Mouse (Mus musculus) thymus, adult 2 months (tissue): ENCODE results near the gene Mpp6. TPM values are rescaled to one million over a fixed set of nuclear protein-coding genes. Genes with fewer than 3 reads are reported as not detected.

ENCODE experiments used
- DNase-seq: peaks from one replicate; pipeline ENCODE4 v3.0.0; 2021
- H3K27ac ChIP-seq: fragments of 200-500 bp; 2 replicates; pipeline ENCODE4 v1.5.1; 2012; ENCODE audit warnings: low read length, control low read depth; ENCODE audit not compliant: control insufficient read depth, insufficient read depth
- H3K27me3 ChIP-seq: fragments of 200-500 bp; 2 replicates; pipeline ENCODE4 v1.6.1; 2012; ENCODE audit warnings: mild to moderate bottlenecking, low read length, moderate library complexity, mixed read lengths; ENCODE audit not compliant: control insufficient read depth, insufficient read depth
- H3K36me3 ChIP-seq: fragments of 200-500 bp; 2 replicates; pipeline ENCODE4 v1.6.1; 2012; ENCODE audit warnings: mild to moderate bottlenecking, low read length, moderate library complexity; ENCODE audit not compliant: control insufficient read depth, insufficient read depth
- H3K4me1 ChIP-seq: fragments of 200-500 bp; replicated peaks from 2 replicates; pipeline ENCODE4 v1.6.1; 2012; ENCODE audit warnings: low read length; ENCODE audit not compliant: control insufficient read depth, insufficient read depth
- H3K4me3 ChIP-seq: fragments of 200-500 bp; 2 replicates; pipeline ENCODE4 v1.5.1; 2012; ENCODE audit warnings: mild to moderate bottlenecking, low read length, control low read depth, moderate library complexity; ENCODE audit not compliant: control insufficient read depth, insufficient read depth
- CTCF ChIP-seq: fragments of 200-500 bp; IDR thresholded peaks from 2 replicates; pipeline ENCODE4 v1.5.1; 2012; ENCODE audit warnings: mild to moderate bottlenecking, control low read depth, low read length, moderate library complexity, borderline replicate concordance; ENCODE audit not compliant: control insufficient read depth, poor library complexity, insufficient read depth; ENCODE audit errors: extremely low read depth
- POLR2A ChIP-seq: fragments of 200-500 bp; IDR thresholded peaks from 2 replicates; pipeline ENCODE4 v1.6.1; 2012; ENCODE audit warnings: mild to moderate bottlenecking, low read length, control low read depth, moderate library complexity; ENCODE audit not compliant: control insufficient read depth, poor library complexity, insufficient read depth; ENCODE audit errors: extremely low read depth
- WGBS: fragments of 180-500 bp; shearing (Covaris S2); methylation state at CpG from one replicate; pipeline ENCODE4 v1.1.7; 2018; 5-methylcytosine and 5-hydroxymethylcytosine counted together
- polyA plus RNA-seq: library from polyadenylated mRNA; depleted of rRNA; stranded (reverse); fragments of >200 nt; gene quantifications from 2 replicates; pipeline ENCODE4 v1.2.3, GENCODE M21; 2012; rRNA removed

Gene Mpp6
- 8.5 and 9.4 TPM in 2 replicates for polyA plus RNA-seq

DNA sequence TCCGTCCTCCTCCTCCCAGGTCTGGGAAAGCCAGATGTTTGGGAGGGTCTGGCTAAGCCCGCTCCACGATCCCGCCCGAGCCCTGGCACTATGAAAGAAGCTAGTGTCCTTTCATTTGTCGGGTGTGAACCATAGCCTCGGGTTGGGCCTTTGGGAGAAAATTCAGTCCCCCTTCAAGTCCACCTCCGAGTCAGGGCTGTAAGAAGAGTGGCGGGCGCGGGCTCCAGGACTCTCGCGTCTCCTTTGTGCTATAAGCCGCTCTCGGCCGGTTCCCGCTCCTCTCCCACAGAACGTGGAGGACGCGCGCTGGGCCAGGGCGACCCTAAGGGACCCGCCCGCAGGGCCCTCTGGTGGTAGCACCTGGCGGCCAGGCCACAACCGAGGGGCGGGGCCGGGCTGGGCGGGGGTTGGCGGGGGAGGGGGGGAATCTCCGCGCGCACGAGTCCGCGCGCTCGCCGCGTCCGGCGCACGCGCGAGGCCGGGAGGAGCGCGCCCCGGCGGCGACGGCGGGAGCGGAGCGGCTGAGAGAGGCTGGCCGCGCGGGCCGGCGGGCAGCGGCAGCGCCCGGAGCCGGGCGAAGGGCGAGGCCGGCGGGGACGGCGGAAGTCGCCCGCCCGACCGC lies at the start of gene Mpp6:
Mpp6 (plus strand) TSS at position 485 of the 622 bp plus-strand sequence.
- peak; percentile 83 for DNase-seq
- peak within 1 kb of the TSS; percentile 55 for H3K4me3 ChIP-seq
- H3K27ac ChIP-seq: no peak within 1 kb of the TSS
- WGBS: under 1% methylated on average over 74 of the region's 74 CpGs
- TF ChIP-seq POLR2A (0 out of 2 replicates have a peak, but pooled peaks have one; percentile 6), CTCF (peak; percentile 53; the same call in 1 of the 2 replicates)
- H3K27me3 ChIP-seq: no peaks in the 10 kb centered on the region
- peaks cover 7% of the 10 kb centered on the region for H3K4me1 ChIP-seq
- H3K36me3 ChIP-seq: no peaks in the 10 kb centered on the region

DNA sequence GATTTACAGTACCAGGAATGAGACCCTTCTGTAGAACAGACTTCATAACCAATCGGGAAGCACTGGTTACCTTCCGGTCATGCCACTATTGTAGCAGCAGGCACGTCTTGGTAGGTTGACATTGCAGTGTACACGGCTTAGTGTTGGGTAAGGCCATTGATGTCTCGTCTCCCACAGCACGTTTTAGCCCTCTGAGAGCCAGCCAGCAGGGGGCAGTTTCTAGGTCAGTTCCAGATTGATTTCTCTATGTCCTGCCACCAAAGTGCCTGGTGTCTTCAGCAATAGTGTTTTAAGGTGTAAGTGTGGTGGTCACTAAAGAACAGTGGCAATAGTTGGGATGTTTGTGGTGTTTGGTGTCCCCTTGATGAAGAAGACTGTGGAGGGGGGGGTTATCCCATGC lies 43.9 kb upstream of the Mpp6 start:
- no peak overlapping the region for H3K4me3 ChIP-seq
- no peaks in the 10 kb centered on the region for H3K27me3 ChIP-seq
- H3K36me3 ChIP-seq: no peaks in the 10 kb centered on the region
- TF ChIP-seq CTCF (no peak), POLR2A (no peak)
- H3K27ac ChIP-seq: no peak overlapping the region
- DNase-seq: no peak
- 94% methylated on average over 6 of the region's 6 CpGs for WGBS
- H3K4me1 ChIP-seq: no peaks in the 10 kb centered on the region

DNA sequence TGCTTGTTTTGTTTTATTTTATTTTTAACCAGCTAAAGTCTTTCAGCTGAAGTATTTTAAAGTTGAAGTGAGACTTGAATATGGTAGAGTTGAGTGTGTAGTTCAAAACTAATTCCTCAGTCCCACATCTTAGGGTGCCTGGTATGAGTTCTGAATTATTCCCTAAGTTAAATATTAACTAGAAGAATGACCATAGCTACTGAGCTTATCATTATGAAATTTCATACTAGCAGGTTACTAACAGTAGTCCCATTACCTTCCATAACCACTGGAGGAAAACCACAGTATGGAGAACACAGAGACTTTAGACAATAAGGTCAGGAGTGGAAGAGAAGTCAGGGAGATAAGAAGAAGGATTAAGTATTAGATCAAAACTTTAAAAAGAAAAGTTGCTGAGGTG lies 41.6 kb upstream of the Mpp6 start:
- Histone ChIP-seq H3K4me3 (no peak overlapping the region), H3K36me3 (no peaks in the 10 kb centered on the region), H3K4me1 (no peaks in the 10 kb centered on the region), H3K27me3 (no peaks in the 10 kb centered on the region), H3K27ac (no peak overlapping the region)
- no peak for DNase-seq
- TF ChIP-seq POLR2A (no peak), CTCF (no peak)

DNA sequence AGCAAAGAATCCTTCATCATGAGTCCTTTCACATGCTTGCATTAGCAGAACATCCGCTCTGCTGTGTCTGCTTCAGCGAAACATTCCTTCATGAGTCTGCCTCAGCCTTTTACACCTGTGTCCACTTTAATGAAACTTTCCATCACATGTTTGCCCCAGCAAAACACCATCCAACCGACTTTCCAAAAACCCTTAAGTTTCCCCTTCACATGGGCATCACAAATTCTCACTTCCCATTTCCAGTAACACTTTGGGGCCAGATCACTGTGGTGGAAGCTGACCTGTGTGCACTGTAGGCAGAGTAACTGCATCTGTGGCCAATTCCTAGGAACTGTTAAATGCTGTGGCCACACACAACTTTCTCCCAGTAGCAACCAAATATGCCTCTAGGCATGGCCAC lies 34.8 kb upstream of the Mpp6 start:
- Histone ChIP-seq H3K36me3 (no peaks in the 10 kb centered on the region), H3K4me3 (no peak overlapping the region), H3K27ac (no peak overlapping the region), H3K27me3 (no peaks in the 10 kb centered on the region), H3K4me1 (no peaks in the 10 kb centered on the region)
- WGBS: 68% methylated on average over 3 of the region's 3 CpGs
- TF ChIP-seq CTCF (no peak), POLR2A (no peak)
- DNase-seq: no peak

GRCm38 (mm10) chr6:50076473-50076872 lies 33.6 kb upstream of the Mpp6 start:
- H3K36me3 ChIP-seq: no peaks in the 10 kb centered on the region
- no peaks in the 10 kb centered on the region for H3K4me1 ChIP-seq
- 90% methylated on average over 2 of the region's 2 CpGs for WGBS
- TF ChIP-seq POLR2A: no peak
- no peak for TF ChIP-seq CTCF
- H3K27me3 ChIP-seq: no peaks in the 10 kb centered on the region
- H3K4me3 ChIP-seq: no peak overlapping the region
- DNase-seq: no peak
- H3K27ac ChIP-seq: no peak overlapping the region

GRCm38 (mm10) chr6:50080431-50080830 lies 29.6 kb upstream of the Mpp6 start:
- Histone ChIP-seq H3K27ac (no peak overlapping the region), H3K4me3 (no peak overlapping the region), H3K36me3 (no peaks in the 10 kb centered on the region), H3K4me1 (no peaks in the 10 kb centered on the region), H3K27me3 (no peaks in the 10 kb centered on the region)
- TF ChIP-seq POLR2A: no peak
- no peak for TF ChIP-seq CTCF
- 80% methylated on average over 7 of the region's 7 CpGs for WGBS
- DNase-seq: no peak

DNA sequence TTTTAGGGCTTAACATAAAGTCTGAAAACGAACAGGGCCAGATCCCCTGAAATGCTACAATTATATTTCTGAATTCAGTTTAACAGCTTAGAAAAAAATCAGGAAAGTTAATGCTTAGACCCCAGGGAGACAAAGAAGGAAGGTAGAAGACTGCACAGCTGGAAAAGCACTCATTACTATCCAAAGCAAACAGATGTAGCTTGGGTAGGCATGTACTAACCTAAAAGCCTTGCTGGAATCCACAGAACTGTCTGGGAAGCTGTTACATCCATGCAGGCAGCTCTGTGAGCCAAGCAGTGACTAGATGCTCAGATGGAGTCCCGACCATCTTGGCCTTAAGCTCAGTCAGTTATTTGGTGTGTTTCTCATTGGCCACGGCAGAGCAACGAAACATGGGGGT lies 24.8 kb upstream of the Mpp6 start:
- DNase-seq: no peak
- no peaks in the 10 kb centered on the region for H3K36me3 ChIP-seq
- no peak for TF ChIP-seq CTCF
- TF ChIP-seq POLR2A: no peak
- WGBS: 93% methylated on average over 4 of the region's 4 CpGs
- H3K4me1 ChIP-seq: no peaks in the 10 kb centered on the region
- no peak overlapping the region for H3K27ac ChIP-seq
- H3K27me3 ChIP-seq: no peaks in the 10 kb centered on the region
- H3K4me3 ChIP-seq: no peak overlapping the region
